Mouse (Mus musculus): ENCODE measurements around the gene Dact3. TPM values are rescaled to one million over a fixed set of nuclear protein-coding genes. Genes with fewer than 3 reads are reported as not detected.

Gene Dact3
- total and polyA plus RNA-seq, 3 experiments, result 0.31 to 2.1 TPM; not detected in 1

DNA sequence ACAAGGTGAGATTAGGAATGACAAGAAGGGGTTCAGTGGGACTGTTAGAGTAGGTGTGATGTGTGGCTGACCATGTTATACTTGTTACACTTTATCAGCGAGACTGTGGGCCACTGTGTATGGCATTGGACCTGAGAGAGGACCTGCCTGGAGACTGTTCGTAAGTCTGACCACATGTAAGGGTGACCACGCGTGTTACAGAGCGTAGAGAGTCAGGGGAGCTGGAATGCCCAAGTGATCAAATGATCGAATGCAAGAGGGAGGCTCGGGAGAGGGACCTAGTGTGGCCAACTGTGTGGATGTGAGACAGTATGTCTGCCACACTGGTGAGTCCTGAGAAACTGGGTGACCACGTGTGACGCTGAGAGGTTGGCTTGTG lies 17.2 kb downstream of the Dact3 start:
- Histone ChIP-seq H3K27me3 (ENCODE audit: control insufficient read depth in 1 of 2, insufficient read depth in 2 of 2, low read length in 2 of 2) (no peaks in the 10 kb centered on the region), H3K27ac (ENCODE audit: control insufficient read depth, low read depth, low read length) (no peak overlapping the region), H3K4me3 (ENCODE audit: control insufficient read depth in 1 of 2, insufficient read depth in 1 of 2, low read depth in 2 of 2, low read length in 2 of 2) (peak overlapping the region in 1 of 2 experiments; percentile 33; a peak in 2 of 4 replicates), H3K4me1 (ENCODE audit: control insufficient read depth in 1 of 2, insufficient read depth in 2 of 2, low read length in 2 of 2) (peaks cover 0 to 10% of the 10 kb centered on the region in 2 experiments; a peak in 2 of 4 replicates), H3K9me3 (replicated peaks; ENCODE audit: insufficient read depth, low read length) (no peaks in the 10 kb centered on the region), H3K9ac (ENCODE audit: control insufficient read depth, low read depth, low read length, poor library complexity, severe bottlenecking) (peak overlapping the region; percentile 31), H3K79me2 (ENCODE audit: control insufficient read depth, insufficient read depth, low read length, poor library complexity) (no peaks in the 10 kb centered on the region), H3K36me3 (ENCODE audit: control insufficient read depth in 1 of 2, insufficient read depth in 2 of 2, low read length in 2 of 2) (no peaks in the 10 kb centered on the region)
- no peak for DNase-seq (ENCODE audit: low read depth, low spot score)
- no peak for TF ChIP-seq GABPA (IDR thresholded peaks at IDR 0.05; ENCODE audit: low read depth, low read length)
- TF ChIP-seq ZMIZ1 (IDR thresholded peaks at IDR 0.05; ENCODE audit: low read depth, low read length), result no peak
- TF ChIP-seq JUND (IDR thresholded peaks at IDR 0.05; ENCODE audit: low read depth, low read length), result no peak
- no peak for TF ChIP-seq NELFE (IDR thresholded peaks at IDR 0.05; ENCODE audit: low read depth, low read length)
- no peak for TF ChIP-seq EP300 (IDR thresholded peaks at IDR 0.05; ENCODE audit: low read depth in 1 of 2, low read length in 2 of 2)
- no peak for TF ChIP-seq ZKSCAN1 (IDR thresholded peaks at IDR 0.05; ENCODE audit: low read depth, low read length)
- TF ChIP-seq TAL1 (IDR thresholded peaks at IDR 0.05; ENCODE audit: low read length), result no peak
- no peak for TF ChIP-seq USF1 (IDR thresholded peaks at IDR 0.05; ENCODE audit: low read depth, low read length)
- no peak for TF ChIP-seq RCOR1 (IDR thresholded peaks at IDR 0.05; ENCODE audit: low read depth, low read length)
- no peak for TF ChIP-seq MAFK (IDR thresholded peaks at IDR 0.05; ENCODE audit: borderline replicate concordance, low read depth, low read length)
- no peak for TF ChIP-seq ZNF384 (IDR thresholded peaks at IDR 0.05; ENCODE audit: low read depth, low read length)
- no peak for TF ChIP-seq MAZ (IDR thresholded peaks at IDR 0.05; ENCODE audit: low read depth, low read length)
- TF ChIP-seq POLR2AphosphoS5 (IDR thresholded peaks at IDR 0.05; ENCODE audit: borderline replicate concordance, low read depth, low read length), result no peak
- no peak for TF ChIP-seq BHLHE40 (IDR thresholded peaks at IDR 0.05; ENCODE audit: borderline replicate concordance, low read depth, low read length)
- no peak for TF ChIP-seq TBP (IDR thresholded peaks at IDR 0.05; ENCODE audit: low read depth, low read length)
- no peak for TF ChIP-seq RAD21 (IDR thresholded peaks at IDR 0.05; ENCODE audit: low read depth, low read length)

GRCm38 (mm10) chr7:16893612-16894011 lies 18.5 kb downstream of the Dact3 start:
- TF ChIP-seq USF2 (IDR thresholded peaks at IDR 0.05; ENCODE audit: borderline replicate concordance in 1 of 2, insufficient read depth in 1 of 2, low read depth in 1 of 2, low read length in 2 of 2), result no peak
- no peak for TF ChIP-seq BHLHE40 (IDR thresholded peaks at IDR 0.05; ENCODE audit: borderline replicate concordance, low read depth, low read length)
- Histone ChIP-seq H3K27ac (ENCODE audit: control insufficient read depth, low read depth, low read length) (no peak overlapping the region), H3K4me3 (ENCODE audit: control insufficient read depth in 1 of 2, insufficient read depth in 1 of 2, low read depth in 2 of 2, low read length in 2 of 2) (no peak overlapping the region), H3K36me3 (ENCODE audit: control insufficient read depth in 1 of 2, insufficient read depth in 2 of 2, low read length in 2 of 2) (no peaks in the 10 kb centered on the region), H3K9ac (ENCODE audit: control insufficient read depth, low read depth, low read length, poor library complexity, severe bottlenecking) (no peak overlapping the region), H3K9me3 (replicated peaks; ENCODE audit: insufficient read depth, low read length) (no peaks in the 10 kb centered on the region), H3K79me2 (ENCODE audit: control insufficient read depth, insufficient read depth, low read length, poor library complexity) (no peaks in the 10 kb centered on the region), H3K4me1 (ENCODE audit: control insufficient read depth in 1 of 2, insufficient read depth in 2 of 2, low read length in 2 of 2) (peaks cover 0 to 10% of the 10 kb centered on the region in 2 experiments; a peak in 2 of 4 replicates), H3K27me3 (ENCODE audit: control insufficient read depth in 1 of 2, insufficient read depth in 2 of 2, low read length in 2 of 2) (no peaks in the 10 kb centered on the region)
- no peak for DNase-seq (ENCODE audit: low read depth, low spot score)

Measured in MEL (cell line).